In genomic region chr4:124770624-124771023, GRCm38 (mm10) we compare ENCODE assay signal across 11 mouse cellular contexts. TPM values are rescaled to one million over a fixed set of nuclear protein-coding genes. Genes with fewer than 3 reads are reported as not detected.
DNase-seq lines count a peak whose midpoint lies in the region; ATAC-seq and TF ChIP-seq lines count a peak whose summit lies in the region.
"Had no signal": no experiment of that assay in that cellular context is flagged by ENCODE, and none has a peak within 500 bp of the region (broad histone marks: within the 10 kb centered on the region; RNA-seq: fewer than 3 reads in every experiment).

No protein-coding gene starts in this region.

- intact Hi-C loops in heart, postnatal 14 days (cut with DNase I): no loop called here

- TF ChIP-seq EP300 in liver, postnatal 0 days (IDR thresholded peaks at IDR 0.05; ENCODE audit: low read depth): no peak

- no peaks in the 10 kb centered on the region for H3K27me3 ChIP-seq in liver, embryonic 13.5 days
- H3K27me3 ChIP-seq in liver, postnatal 0 days (ENCODE audit: insufficient read depth, low read length): no peaks in the 10 kb centered on the region
- H3K27me3 ChIP-seq: embryonic facial prominence, embryonic 15.5 days; heart, embryonic 13.5 days had no signal

- no peak overlapping the region for H3K4me3 ChIP-seq in liver, embryonic 13.5 days (replicated peaks)
- H3K4me3 ChIP-seq in liver, postnatal 0 days (ENCODE audit: low read depth, low read length): no peak overlapping the region
- H3K4me3 ChIP-seq: embryonic facial prominence, embryonic 15.5 days; heart, embryonic 13.5 days; limb, embryonic 10.5 days had no signal

- WGBS in liver, embryonic 13.5 days (ENCODE audit: insufficient replicate concordance): 63% methylated on average over 5 of the region's 5 CpGs
- WGBS in liver, postnatal 0 days (ENCODE audit: insufficient replicate concordance): 69% methylated on average over 5 of the region's 5 CpGs

- peak overlapping the region; percentile 96; the same call in 1 of the 2 replicates for H3K27ac ChIP-seq in liver, embryonic 13.5 days
- no peak overlapping the region for H3K27ac ChIP-seq in liver, postnatal 0 days (ENCODE audit: low read depth)
- H3K27ac ChIP-seq: embryonic facial prominence, embryonic 15.5 days; limb, embryonic 10.5 days had no signal

- peak; percentile 34; the same call in 1 of the 2 replicates for TF ChIP-seq CTCF in liver, postnatal 0 days (IDR thresholded peaks at IDR 0.05; ENCODE audit: low read depth)

- ATAC-seq in liver, embryonic 13.5 days (ENCODE audit: low read depth): no peak
- no peak for ATAC-seq in liver, postnatal 0 days

- no peaks in the 10 kb centered on the region for H3K9me3 ChIP-seq in liver, embryonic 13.5 days (replicated peaks)
- no peaks in the 10 kb centered on the region for H3K9me3 ChIP-seq in liver, postnatal 0 days (ENCODE audit: low read length)
- H3K9me3 ChIP-seq: embryonic facial prominence, embryonic 15.5 days; G1E; heart, embryonic 13.5 days; limb, embryonic 10.5 days had no signal

- H3K4me2 ChIP-seq in liver, embryonic 13.5 days: no peak overlapping the region
- no peak overlapping the region for H3K4me2 ChIP-seq in liver, postnatal 0 days (ENCODE audit: low read depth, low read length)
- H3K4me2 ChIP-seq: embryonic facial prominence, embryonic 15.5 days; heart, embryonic 13.5 days had no signal

- peaks cover 99% of the 10 kb centered on the region for H3K4me1 ChIP-seq in liver, embryonic 13.5 days (replicated peaks)
- peaks cover 67% of the 10 kb centered on the region for H3K4me1 ChIP-seq in liver, postnatal 0 days (ENCODE audit: insufficient read depth)
- H3K4me1 ChIP-seq: embryonic facial prominence, embryonic 15.5 days; limb, embryonic 10.5 days had no signal

- H3K36me3 ChIP-seq in liver, embryonic 13.5 days: no peaks in the 10 kb centered on the region
- H3K36me3 ChIP-seq in liver, postnatal 0 days (replicated peaks; ENCODE audit: insufficient read depth, low read length): no peaks in the 10 kb centered on the region
- H3K36me3 ChIP-seq: embryonic facial prominence, embryonic 15.5 days; limb, embryonic 10.5 days had no signal

- DNase-seq in liver, embryonic 13.5 days: no peak
- DNase-seq in liver: no peak
- peak; percentile 47 for DNase-seq in cerebellum, adult 11 months
- DNase-seq in cerebellum, postnatal 36 days: peak; percentile 47 to 60
- DNase-seq in liver, postnatal 0 days: no peak
- no peak for DNase-seq in heart, postnatal 14 days
- DNase-seq in lung, postnatal 25 days (ENCODE audit: low spot score): no peak

- no peak overlapping the region for H3K9ac ChIP-seq in liver, embryonic 13.5 days
- H3K9ac ChIP-seq in liver, postnatal 0 days (replicated peaks): no peak overlapping the region
- H3K9ac ChIP-seq: embryonic facial prominence, embryonic 15.5 days; heart, embryonic 13.5 days had no signal

RNA-seq across cellular contexts. Expression of gene Inpp5b, which starts 29.0 kb away (rescaled TPM):
- polyA plus RNA-seq in liver, embryonic 13.5 days (2015; fragmentation: Nextera tagmentation; extraction: Ambion mirVana): 43.2 and 49.7 TPM in 2 replicates
- 15.5 and 19.5 TPM in 2 replicates for polyA plus RNA-seq in liver, postnatal 0 days (2015; fragmentation: Nextera tagmentation; extraction: Ambion mirVana)
- 10 to 100 TPM; 12.5 to 13.6 TPM for total RNA-seq in heart, postnatal 14 days (2021)

RNA-seq across cellular contexts. Expression of gene Mtf1, which starts 31.3 kb away (rescaled TPM):
- 14.4 and 15.5 TPM in 2 replicates for polyA plus RNA-seq in liver, embryonic 13.5 days (2015; fragmentation: Nextera tagmentation; extraction: Ambion mirVana)
- 9.1 and 9.8 TPM in 2 replicates for polyA plus RNA-seq in liver, postnatal 0 days (2015; fragmentation: Nextera tagmentation; extraction: Ambion mirVana)
- 10 to 100 TPM; 12.8 to 15.7 TPM for total RNA-seq in heart, postnatal 14 days (2021)

RNA-seq across cellular contexts. Expression of gene Sf3a3, which starts 56.0 kb away (rescaled TPM):
- polyA plus RNA-seq in liver, embryonic 13.5 days (2015; fragmentation: Nextera tagmentation; extraction: Ambion mirVana): 91.3 and 101 TPM in 2 replicates
- polyA plus RNA-seq in liver, postnatal 0 days (2015; fragmentation: Nextera tagmentation; extraction: Ambion mirVana): 37.1 and 37.2 TPM in 2 replicates
- total RNA-seq in heart, postnatal 14 days (2021): 10 to 100 TPM; 19.2 to 21.5 TPM

Comparison
In these comparisons a context has a peak if more than half of its experiments do, and no peak if none do; other contexts are left out.
1. DNase-seq: peak in cerebellum, adult 11 months (single experiment) and cerebellum, postnatal 36 days (2 of 2); none in liver, embryonic 13.5 days (single experiment), liver (single experiment), liver, postnatal 0 days (single experiment), heart, postnatal 14 days (0 of 2) and lung, postnatal 25 days (single experiment).